Mouse (Mus musculus) brain, embryonic 18.5 days (tissue): ENCODE measurements at regions not wholly inside any gene's neighbourhood (a gene's known extent, or its start where the extent isn't known, plus 50 kb on each side); places are given as distances from the start of the nearest gene placed in this dataset.

Experiments used
- DNase-seq: peaks from one replicate; pipeline ENCODE4 v3.0.0-alpha.2; 2012; ENCODE audit warnings: low read depth, low spot score

DNA sequence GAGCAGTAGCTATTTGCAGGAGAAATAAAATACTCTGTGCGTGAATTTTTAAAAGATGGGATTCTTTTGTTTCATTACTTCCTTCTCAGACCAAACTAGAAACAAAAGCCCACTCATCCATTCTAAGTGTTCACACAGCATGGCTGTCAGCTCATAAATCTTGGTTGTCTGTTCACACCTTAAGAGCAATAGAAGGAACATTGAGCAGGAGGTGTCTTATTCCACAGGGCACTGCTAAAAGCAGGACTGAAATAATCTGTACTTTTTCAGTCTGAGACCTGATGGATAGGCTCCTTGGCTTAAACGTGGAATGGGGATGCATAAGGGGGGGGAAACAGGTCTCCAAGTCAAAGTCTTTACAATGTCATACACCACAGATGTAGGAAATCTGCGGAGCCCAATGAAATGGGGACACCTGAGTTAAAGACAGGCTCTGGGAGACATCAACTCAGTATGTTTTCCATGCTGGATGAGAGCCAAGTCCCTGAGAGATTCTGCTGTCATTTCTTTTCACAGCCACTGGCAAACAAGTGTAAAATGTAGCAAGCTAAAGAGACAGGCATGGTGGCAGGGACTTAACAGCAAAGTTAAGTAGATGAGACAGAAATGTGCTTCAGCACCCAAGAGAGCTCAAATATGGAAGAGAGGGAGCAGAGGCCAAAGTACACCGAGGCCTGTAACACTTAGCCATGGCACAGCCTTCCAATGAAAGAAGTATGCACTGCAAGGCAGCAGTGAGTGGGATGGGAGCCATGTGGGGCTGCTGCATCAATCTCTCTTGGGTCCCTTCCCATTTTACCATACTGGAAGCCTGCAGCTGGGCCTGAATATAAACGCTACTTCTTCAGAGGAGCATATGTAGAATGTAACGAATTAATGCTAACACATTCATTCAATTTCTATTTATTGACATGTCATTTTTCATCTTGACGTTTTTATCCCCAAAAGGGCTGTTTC is 2492.0 kb upstream of the Gm7489 start:
- no peak for DNase-seq

- no peak for DNase-seq
These were observed 2488.7 kb upstream of the Gm7489 start for GRCm38 (mm10) chr15:51395961-51396360.

DNA sequence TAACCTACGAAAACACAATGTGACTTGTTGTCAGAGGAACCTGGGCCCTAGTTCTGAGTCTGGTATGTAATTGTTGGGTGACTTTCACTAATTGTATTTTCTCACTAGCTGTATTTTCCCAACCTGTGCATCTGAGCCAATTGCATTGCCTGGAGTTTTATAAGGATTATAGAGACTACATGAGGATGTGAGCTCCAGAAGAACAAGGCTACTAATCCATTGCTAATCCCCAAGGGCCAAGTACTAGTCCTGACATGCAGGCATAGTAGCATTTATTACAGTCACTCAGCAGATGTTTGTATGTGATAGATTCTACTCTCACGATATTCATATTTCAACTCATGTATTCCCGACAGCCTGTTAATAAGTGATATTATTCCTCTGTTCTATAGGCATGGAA is 2481.1 kb upstream of the Gm7489 start:
- DNase-seq: no peak

GRCm38 (mm10) chr15:51409791-51410308 is 2474.9 kb upstream of the Gm7489 start:
- DNase-seq: no peak

GRCm38 (mm10) chr15:51411966-51412365 is 2472.7 kb upstream of the Gm7489 start:
- no peak for DNase-seq

DNA sequence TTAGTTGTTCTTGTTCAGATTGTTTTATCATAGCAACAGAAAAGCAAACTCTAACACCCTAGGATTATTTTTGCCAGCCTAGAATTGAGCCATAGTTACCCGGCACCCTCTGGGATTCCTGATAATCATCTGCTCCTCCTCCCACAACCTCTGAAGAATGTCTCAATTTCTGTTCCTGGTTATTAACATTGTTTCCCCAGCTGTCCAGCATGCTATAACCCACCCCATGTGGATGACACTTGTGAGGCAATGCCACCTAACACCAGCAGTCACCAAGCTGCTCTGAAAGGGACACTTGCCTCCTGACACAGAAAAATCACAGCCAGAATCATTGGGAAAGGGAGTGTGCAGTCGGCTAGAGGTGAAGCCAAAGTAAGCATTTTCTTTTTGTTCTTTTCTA is 2442.1 kb upstream of the Gm7489 start:
- no peak for DNase-seq

DNA sequence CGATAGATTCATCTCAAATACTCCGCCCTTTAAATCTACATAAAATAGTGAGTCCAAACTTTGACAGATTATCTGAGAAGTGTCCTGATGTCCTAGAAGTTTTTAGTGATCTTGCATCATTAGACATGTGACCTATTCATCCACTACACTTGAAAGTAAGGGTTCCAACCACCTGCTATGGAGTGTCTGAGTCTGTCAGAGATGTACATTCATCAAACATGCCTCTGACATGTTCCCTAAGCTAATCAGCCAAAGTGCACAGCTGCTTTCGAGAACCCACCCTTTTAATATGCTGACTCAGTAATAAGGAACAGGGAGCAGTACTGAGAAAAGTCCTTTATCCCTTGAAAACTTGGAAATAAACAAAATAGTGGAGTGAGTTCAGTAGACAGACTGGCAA is 2414.8 kb upstream of the Gm7489 start:
- DNase-seq: no peak

- no peak for DNase-seq
These were observed 2413.6 kb upstream of the Gm7489 start for GRCm38 (mm10) chr15:51471143-51471542.

- DNase-seq: no peak
These were observed 2412.7 kb upstream of the Gm7489 start for GRCm38 (mm10) chr15:51472049-51472448.

DNA sequence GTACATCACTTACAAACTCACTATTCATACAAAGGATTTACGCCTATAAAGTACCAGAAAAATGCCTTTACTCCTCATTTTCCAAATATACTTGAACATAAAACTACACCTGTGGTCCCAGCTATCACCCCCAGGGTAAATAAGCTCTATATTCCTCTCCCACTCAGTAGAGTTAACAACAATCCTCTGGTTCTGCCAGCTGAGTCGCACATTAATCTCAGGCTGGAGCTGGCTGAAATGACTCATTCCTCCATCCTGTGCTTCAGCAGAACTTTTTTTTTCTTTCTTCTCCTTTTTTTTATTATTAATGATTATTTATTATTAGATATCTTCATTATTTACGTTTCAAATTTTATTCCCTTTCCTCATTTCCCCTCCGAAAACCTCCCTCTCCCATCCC is 2402.8 kb upstream of the Gm7489 start:
- DNase-seq: no peak

DNA sequence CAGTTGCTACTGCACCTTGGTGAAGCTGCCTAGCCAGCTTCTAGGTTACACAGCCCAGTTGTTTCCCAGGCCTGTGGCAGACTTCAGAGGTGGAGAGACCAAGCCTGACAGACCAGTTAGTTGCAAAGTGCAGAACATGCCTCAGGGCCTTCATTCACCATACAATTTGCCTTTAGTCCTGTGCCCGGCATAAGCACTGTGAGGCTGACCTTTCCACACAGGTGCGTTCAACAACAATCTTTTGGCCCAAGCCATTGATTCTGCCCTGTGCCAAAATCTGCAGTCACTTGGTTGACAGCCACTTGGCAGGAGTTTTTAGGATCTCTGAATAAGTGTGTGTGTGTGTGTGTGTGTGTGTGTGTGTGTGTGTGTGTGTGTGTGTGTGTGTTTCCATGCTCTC is 2400.5 kb upstream of the Gm7489 start:
- DNase-seq: no peak

DNA sequence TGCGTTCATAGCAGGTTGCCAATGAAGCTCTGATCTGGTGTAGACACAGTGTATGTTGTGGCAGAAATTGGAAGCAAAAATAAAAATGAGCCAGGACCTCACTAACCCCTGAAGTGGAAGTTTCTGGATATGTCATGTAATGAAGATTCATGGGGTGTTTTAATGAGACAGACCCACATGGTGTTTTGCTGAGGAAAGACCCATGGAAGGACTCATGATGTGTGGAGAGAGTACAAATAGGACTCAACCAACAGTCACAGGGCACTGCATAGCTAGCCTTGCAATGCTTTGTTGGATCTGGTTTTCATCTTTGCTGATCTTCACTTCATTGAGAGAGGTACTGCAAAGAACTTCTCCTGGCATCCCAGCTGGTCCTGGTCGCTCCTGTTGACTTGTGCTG is 2399.2 kb upstream of the Gm7489 start:
- DNase-seq: no peak

DNA sequence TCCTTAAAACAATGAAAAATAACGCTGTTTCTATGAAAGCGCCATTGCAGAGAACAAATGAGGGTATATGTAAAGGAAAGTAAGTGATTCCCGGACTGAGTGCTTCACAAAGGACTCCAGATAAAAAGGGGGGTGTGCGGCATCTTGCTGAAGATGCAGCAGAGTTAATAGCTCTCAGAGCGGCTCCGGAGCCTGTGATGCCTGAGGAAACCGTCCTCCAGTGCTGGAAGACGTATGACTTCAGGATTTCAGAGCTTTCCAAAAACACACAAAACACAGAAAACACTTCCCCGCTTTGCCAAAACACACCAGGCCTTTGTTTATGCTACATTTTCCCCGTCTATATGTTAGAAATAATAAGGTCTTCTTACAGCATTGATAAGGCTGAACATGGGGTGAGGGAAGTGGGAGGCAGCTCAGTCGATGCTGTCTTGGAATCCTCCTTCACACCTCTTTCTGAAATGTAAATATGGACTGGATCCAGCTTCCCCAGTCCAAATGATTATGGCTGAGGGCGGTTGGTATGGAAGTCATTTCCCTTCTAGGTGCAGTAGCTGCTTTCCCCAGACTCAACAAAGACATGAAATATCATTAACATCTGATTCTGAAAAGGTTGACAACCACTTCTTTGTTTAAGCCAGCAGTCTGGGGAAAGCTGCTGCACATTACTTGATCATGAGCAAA is 2382.5 kb upstream of the Gm7489 start:
- no peak for DNase-seq

DNA sequence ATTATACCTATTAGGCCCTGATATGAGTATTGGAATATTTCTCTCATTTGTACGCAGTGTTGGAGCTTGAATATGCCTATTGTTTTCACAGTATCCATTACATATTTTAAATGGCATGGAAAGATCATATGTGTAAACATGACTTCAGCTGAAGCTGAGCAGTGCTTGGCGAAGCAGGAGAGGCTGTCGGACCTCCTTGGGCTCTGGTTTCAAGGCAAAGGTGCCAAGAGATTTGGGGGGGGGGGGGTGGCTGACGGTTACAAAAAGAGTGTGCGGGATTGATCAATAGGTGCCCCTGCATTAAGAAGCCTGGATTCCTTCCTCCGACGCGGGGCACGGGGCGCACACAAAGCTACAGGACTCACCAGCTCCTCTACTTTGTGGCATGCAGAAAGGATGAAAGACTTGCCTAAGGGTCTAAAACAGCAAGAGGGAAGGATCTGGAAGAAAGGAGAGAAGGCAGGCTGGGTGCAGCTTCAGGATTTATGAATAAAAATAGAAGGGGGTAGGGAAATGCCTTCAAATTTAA is 2381.9 kb upstream of the Gm7489 start:
- DNase-seq: no peak

- DNase-seq: no peak
These were observed 2381.4 kb upstream of the Gm7489 start for GRCm38 (mm10) chr15:51503341-51503740.

GRCm38 (mm10) chr15:51504016-51504760 is 2380.5 kb upstream of the Gm7489 start:
- DNase-seq: no peak

- no peak for DNase-seq
These were observed 2379.9 kb upstream of the Gm7489 start for GRCm38 (mm10) chr15:51504789-51505188.

DNA sequence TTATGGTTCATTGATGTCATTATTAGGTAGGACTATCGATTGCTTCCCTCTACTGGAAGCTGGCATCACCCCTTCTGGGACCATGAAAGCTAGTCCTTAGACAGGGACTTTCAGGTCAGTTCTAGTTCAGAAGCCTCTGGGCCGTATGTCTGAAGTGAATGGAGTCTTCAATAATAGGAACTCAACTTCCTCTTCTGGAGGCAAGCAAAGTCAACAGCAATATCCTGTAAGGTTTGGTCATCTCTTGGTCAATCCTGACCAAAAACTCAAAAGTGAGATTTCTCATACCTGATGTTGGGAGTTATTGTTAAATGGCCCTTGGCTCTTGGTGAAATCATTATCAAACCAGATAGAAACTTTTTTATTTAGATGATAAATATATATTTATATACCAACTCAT is 2377.6 kb upstream of the Gm7489 start:
- no peak for DNase-seq

DNA sequence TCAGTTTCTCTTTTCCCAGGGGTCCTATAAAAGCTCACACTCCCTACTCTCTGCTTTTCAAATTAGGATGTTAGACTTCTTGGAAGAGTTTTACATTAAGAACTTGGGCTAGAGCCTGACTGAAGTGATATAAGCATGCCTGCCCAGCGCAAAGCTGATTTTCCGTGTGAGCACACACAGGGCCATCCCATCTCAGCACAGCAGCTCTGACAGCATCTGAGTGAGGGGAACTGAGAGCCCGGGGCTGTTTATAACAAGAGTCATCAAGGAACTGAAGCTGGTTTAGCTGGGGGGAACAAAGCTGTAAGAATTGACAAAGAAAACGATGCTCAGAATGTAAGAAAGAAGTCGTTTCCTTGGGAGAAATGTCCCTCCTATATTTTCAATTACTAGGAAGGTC is 2373.4 kb upstream of the Gm7489 start:
- no peak for DNase-seq

GRCm38 (mm10) chr15:51536317-51536716 is 2348.4 kb upstream of the Gm7489 start:
- no peak for DNase-seq

GRCm38 (mm10) chr15:51551216-51551775 is 2333.4 kb upstream of the Gm7489 start:
- no peak for DNase-seq
